Mouse (Mus musculus) kidney, adult 8-10 months (tissue): Measurements from ENCODE around the gene Eml6.

Source experiments
- DNase-seq, 2 experiments: peaks; one replicate each; pipeline ENCODE4 v3.0.0; 2022

Gene Eml6

GRCm38 (mm10) chr11:29747365-29747764 lies 278.5 kb downstream of the Eml6 start:
- DNase-seq, result no peak

GRCm38 (mm10) chr11:29746203-29746602 lies 279.6 kb downstream of the Eml6 start:
- DNase-seq, result no peak

GRCm38 (mm10) chr11:29745513-29745912 lies 280.3 kb downstream of the Eml6 start:
- DNase-seq, result no peak

- no peak for DNase-seq
These were observed 280.9 kb downstream of the Eml6 start for GRCm38 (mm10) chr11:29744760-29745430.

GRCm38 (mm10) chr11:29739752-29740151 lies 286.1 kb downstream of the Eml6 start:
- no peak for DNase-seq

- no peak for DNase-seq
These were observed 297.9 kb downstream of the Eml6 start for GRCm38 (mm10) chr11:29727901-29728300.

GRCm38 (mm10) chr11:29725610-29726009 lies 300.2 kb downstream of the Eml6 start:
- no peak for DNase-seq

GRCm38 (mm10) chr11:29725167-29725566 lies 300.7 kb downstream of the Eml6 start:
- DNase-seq, result no peak

GRCm38 (mm10) chr11:29724213-29724612 lies 301.6 kb downstream of the Eml6 start:
- no peak for DNase-seq

- no peak for DNase-seq
These were observed 306.2 kb downstream of the Eml6 start for GRCm38 (mm10) chr11:29719597-29719996.

GRCm38 (mm10) chr11:29718541-29718940 lies 307.3 kb downstream of the Eml6 start:
- DNase-seq, result peak; percentile 46 to 48

GRCm38 (mm10) chr11:29715499-29715898 lies 310.3 kb downstream of the Eml6 start:
- no peak for DNase-seq

- peak; percentile 12 to 25 for DNase-seq
These were observed 311.0 kb downstream of the Eml6 start for GRCm38 (mm10) chr11:29714789-29715188.

- no peak for DNase-seq
These were observed 311.7 kb downstream of the Eml6 start for GRCm38 (mm10) chr11:29714114-29714513.

- no peak for DNase-seq
These were observed 316.3 kb downstream of the Eml6 start for GRCm38 (mm10) chr11:29709512-29709911.

- no peak for DNase-seq
These were observed 319.0 kb downstream of the Eml6 start for GRCm38 (mm10) chr11:29706845-29707244.

GRCm38 (mm10) chr11:29705263-29705662 lies 320.6 kb downstream of the Eml6 start:
- DNase-seq, result no peak

GRCm38 (mm10) chr11:29702721-29703120 lies 323.1 kb downstream of the Eml6 start:
- DNase-seq, result no peak

- no peak for DNase-seq
These were observed 331.1 kb downstream of the Eml6 start for GRCm38 (mm10) chr11:29694754-29695153.

GRCm38 (mm10) chr11:29693576-29694410 lies 332.0 kb downstream of the Eml6 start:
- peak; percentile 71 to 85 for DNase-seq
